Mouse (Mus musculus) neural tube, embryonic 12.5 days (tissue): ENCODE data around the gene Vmn1r169. TPM values are rescaled to one million over a fixed set of nuclear protein-coding genes. Genes with fewer than 3 reads are reported as not detected.
"Not testable (repeated sequence)": the region's sequence is repeated elsewhere in the genome, so short reads cannot be mapped to it uniquely, and the experiment has no call there.

Experiments
- ATAC-seq: fragments of 200-750 bp; cut with Nextera tagmentation; 2 replicates; pipeline ENCODE4 v1.8.0; 2017; ENCODE audit warnings: low read depth, mild to moderate bottlenecking, moderate TSS enrichment, moderate library complexity; ENCODE audit not compliant: low FRiP score
- H3K27ac ChIP-seq: fragments of 300-500 bp; sonication (generic); 2 replicates; pipeline ENCODE4 v1.5.1; 2016
- H3K27me3 ChIP-seq: fragments of 300-500 bp; sonication (generic); replicated peaks from 2 replicates; pipeline ENCODE4 v1.6.1; 2016; ENCODE audit warnings: mild to moderate bottlenecking
- H3K36me3 ChIP-seq: fragments of 300-500 bp; sonication (generic); 2 replicates; pipeline ENCODE4 v1.6.1; 2016; ENCODE audit warnings: mild to moderate bottlenecking
- H3K4me1 ChIP-seq: fragments of 300-500 bp; sonication (generic); 2 replicates; pipeline ENCODE4 v1.6.1; 2016
- H3K4me2 ChIP-seq: fragments of 300-500 bp; sonication (generic); replicated peaks from 2 replicates; pipeline ENCODE4 v1.6.1; 2016; ENCODE audit warnings: mild to moderate bottlenecking
- H3K4me3 ChIP-seq: fragments of 300-500 bp; sonication (generic); 2 replicates; pipeline ENCODE4 v1.5.1; 2016
- H3K9ac ChIP-seq: fragments of 300-500 bp; sonication (generic); 2 replicates; pipeline ENCODE4 v1.6.1; 2016; ENCODE audit warnings: mild to moderate bottlenecking
- H3K9me3 ChIP-seq: fragments of 300-500 bp; sonication (generic); 2 replicates; pipeline ENCODE4 v1.6.1; 2016; ENCODE audit warnings: mild to moderate bottlenecking
- WGBS: fragments of 180-500 bp; shearing (Covaris S2); methylation state at CpG from one replicate; pipeline ENCODE4 v1.1.7; 2016; 5-methylcytosine and 5-hydroxymethylcytosine counted together
- polyA plus RNA-seq: library from polyadenylated mRNA; unstranded; fragments of >200 nt; fragmentation: Nextera tagmentation; extraction: Ambion mirVana; gene quantifications from 2 replicates; pipeline ENCODE4 v1.2.1, GENCODE M21; 2016

Vmn1r169 gene
- not detected in 2 replicates for polyA plus RNA-seq

DNA sequence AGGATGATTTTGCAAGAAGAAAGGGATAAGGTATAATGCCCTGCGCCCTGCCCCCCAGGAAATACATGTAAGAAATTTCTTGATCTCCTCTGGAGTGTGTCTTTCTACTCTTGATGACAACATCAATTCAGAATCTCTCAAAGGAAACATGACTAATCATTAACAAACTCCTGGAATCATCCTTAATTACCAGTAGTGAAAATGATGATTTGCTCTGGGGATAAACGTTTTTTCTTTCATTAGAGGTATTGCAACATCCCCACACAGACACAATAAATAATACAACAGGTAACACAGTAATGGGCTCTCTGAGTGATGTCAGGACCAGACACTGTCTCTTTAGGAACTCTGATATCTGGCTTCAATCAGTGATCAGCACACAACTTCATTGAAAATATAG lies at the start of gene Vmn1r169:
Vmn1r169 (plus strand) TSS at position 301 of the 400 bp plus-strand sequence.
- H3K36me3 ChIP-seq, H3K27ac ChIP-seq, H3K4me3 ChIP-seq, ATAC-seq, H3K27me3 ChIP-seq, H3K4me1 ChIP-seq, H3K9ac ChIP-seq, H3K4me2 ChIP-seq, H3K9me3 ChIP-seq: not testable (repeated sequence)
- WGBS: 84% methylated on average over 1 of the region's 2 CpGs

DNA sequence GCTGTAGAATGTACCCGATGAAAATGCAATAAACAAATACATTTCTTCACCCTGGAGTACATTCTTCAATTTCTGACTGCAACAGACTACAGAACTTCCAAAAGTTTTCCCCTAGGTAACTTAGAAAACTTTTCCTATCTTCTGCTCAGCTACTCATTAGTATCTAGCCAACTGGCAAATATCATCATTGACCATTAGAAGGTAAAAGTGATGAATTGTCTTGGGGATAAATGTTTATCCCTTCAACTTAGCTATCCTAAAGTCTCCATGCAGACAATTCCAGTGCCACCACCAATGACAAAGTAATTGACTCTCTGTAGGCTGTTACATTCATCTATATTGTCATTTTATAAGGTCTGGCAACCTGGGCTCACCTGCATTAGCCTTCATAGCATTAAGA lies 35.9 kb upstream of the Vmn1r169 start, which contains the start of gene Vmn1r168:
Vmn1r168 (plus strand) TSS at position 301 of the 400 bp plus-strand sequence.
- not testable (repeated sequence) for H3K9me3 ChIP-seq
- WGBS: no CpG with 5 or more reads among the region's 1 CpGs

DNA sequence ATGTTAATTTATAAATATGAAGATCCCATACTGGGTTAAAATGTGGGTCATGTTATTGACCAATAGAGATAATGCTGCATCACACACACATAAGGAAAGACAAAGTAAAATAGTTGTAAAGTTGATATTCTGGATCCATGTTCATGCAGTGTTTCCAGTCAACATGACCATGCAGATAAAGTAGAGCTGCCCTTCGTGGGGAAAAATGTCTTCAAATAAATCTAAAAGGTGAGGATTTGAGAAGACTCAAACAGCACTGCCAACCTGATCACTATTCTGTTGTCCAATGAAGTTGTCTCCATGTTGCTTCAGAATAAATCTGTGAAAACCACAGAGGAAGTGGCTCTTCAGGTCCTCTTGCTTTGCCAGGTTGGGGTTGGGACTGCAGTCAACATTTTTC lies 30.5 kb downstream of the Vmn1r169 start, which contains the start of gene Vmn1r170:
Vmn1r170 (plus strand) TSS at position 301 of the 400 bp plus-strand sequence.
- not testable (repeated sequence) for H3K4me3 ChIP-seq, H3K27ac ChIP-seq, H3K4me1 ChIP-seq, H3K9ac ChIP-seq, H3K36me3 ChIP-seq, H3K27me3 ChIP-seq, H3K4me2 ChIP-seq, ATAC-seq
- H3K9me3 ChIP-seq: peaks cover 11% of the 10 kb centered on the region; the same call in 1 of the 2 replicates
- WGBS: 45% methylated on average over 1 of the region's 1 CpGs

More for the DNA sequence above, 35.9 kb upstream of the Vmn1r169 start, which contains the start of gene Vmn1r168:
- not testable (repeated sequence) for H3K4me3 ChIP-seq, H3K4me2 ChIP-seq, H3K36me3 ChIP-seq, H3K9ac ChIP-seq, H3K27ac ChIP-seq, H3K4me1 ChIP-seq, H3K27me3 ChIP-seq, ATAC-seq

Other genes with a start within 250 kb of the Vmn1r169 start
- not detected in 2 replicates for gene Nlrp5, start 189.6 kb upstream of the Vmn1r169 start, polyA plus RNA-seq
- not detected in 2 replicates for gene Vmn1r167, start 68.3 kb upstream of the Vmn1r169 start, polyA plus RNA-seq
- gene Vmn1r168, start 35.8 kb upstream of the Vmn1r169 start, polyA plus RNA-seq: not detected in 2 replicates
- not detected in 2 replicates for gene Vmn1r170, start 30.6 kb downstream of the Vmn1r169 start, polyA plus RNA-seq
- gene Vmn1r171, start 55.2 kb downstream of the Vmn1r169 start, polyA plus RNA-seq: not detected in 2 replicates
- gene Vmn1r172, start 82.8 kb downstream of the Vmn1r169 start, polyA plus RNA-seq: not detected in 2 replicates
- not detected in 2 replicates for gene Vmn1r173, start 125.2 kb downstream of the Vmn1r169 start, polyA plus RNA-seq
- not detected in 2 replicates for gene Vmn1r174, start 176.7 kb downstream of the Vmn1r169 start, polyA plus RNA-seq
- not detected in 2 replicates for gene Vmn1r175, start 235.1 kb downstream of the Vmn1r169 start, polyA plus RNA-seq